Mouse (Mus musculus) embryonic fibroblast, embryonic 13.5 days (primary cell): ENCODE measurements at regions not wholly inside any gene's neighbourhood (a gene's known extent, or its start where the extent isn't known, plus 50 kb on each side); places are given as distances from the start of the nearest gene placed in this dataset.

Source experiments
- H3K27ac ChIP-seq: 2 replicates; pipeline ENCODE4 v1.5.1; 2012; ENCODE audit warnings: low read length, control low read depth, inconsistent platforms; ENCODE audit not compliant: insufficient read depth
- H3K4me1 ChIP-seq: 2 replicates; pipeline ENCODE4 v1.6.1; 2011; ENCODE audit warnings: low read length; ENCODE audit not compliant: control insufficient read depth, insufficient read depth
- H3K4me3 ChIP-seq: 2 replicates; pipeline ENCODE4 v1.5.1; 2011; ENCODE audit warnings: mild to moderate bottlenecking, control low read depth, low read length; ENCODE audit not compliant: insufficient read depth
- CTCF ChIP-seq: IDR thresholded peaks from 2 replicates; pipeline ENCODE4 v1.5.1; 2011; ENCODE audit warnings: mild to moderate bottlenecking, control low read depth, low read length, moderate library complexity, borderline replicate concordance; ENCODE audit not compliant: insufficient read depth
- POLR2A ChIP-seq: IDR thresholded peaks from 2 replicates; pipeline ENCODE4 v1.6.1; 2011; ENCODE audit warnings: low read depth, mild to moderate bottlenecking, control low read depth, low read length, moderate library complexity

GRCm38 (mm10) chr5:132884130-132884529 is 341.0 kb upstream of the Auts2 start:
- no peak overlapping the region for H3K27ac ChIP-seq
- no peak overlapping the region for H3K4me3 ChIP-seq
- H3K4me1 ChIP-seq: no peaks in the 10 kb centered on the region
- TF ChIP-seq CTCF (no peak), POLR2A (no peak)

GRCm38 (mm10) chr5:132882291-132882690 is 339.1 kb upstream of the Auts2 start:
- no peak for TF ChIP-seq CTCF
- no peak for TF ChIP-seq POLR2A
- no peak overlapping the region for H3K4me3 ChIP-seq
- no peak overlapping the region for H3K27ac ChIP-seq
- no peaks in the 10 kb centered on the region for H3K4me1 ChIP-seq

- TF ChIP-seq POLR2A: no peak
- no peak for TF ChIP-seq CTCF
- Histone ChIP-seq H3K4me3 (no peak overlapping the region), H3K4me1 (no peaks in the 10 kb centered on the region), H3K27ac (no peak overlapping the region)
Observed at GRCm38 (mm10) chr5:132881170-132881569, 338.0 kb upstream of the Auts2 start.

- Histone ChIP-seq H3K27ac (no peak overlapping the region), H3K4me3 (no peak overlapping the region), H3K4me1 (no peaks in the 10 kb centered on the region; the same call in 1 of the 2 replicates)
- TF ChIP-seq CTCF: no peak
- TF ChIP-seq POLR2A: no peak
Observed at GRCm38 (mm10) chr5:132876336-132876840, 333.2 kb upstream of the Auts2 start.

- no peak overlapping the region for H3K4me3 ChIP-seq
- peaks cover 10% of the 10 kb centered on the region for H3K4me1 ChIP-seq
- TF ChIP-seq POLR2A (no peak), CTCF (no peak)
- H3K27ac ChIP-seq: no peak overlapping the region
Observed at GRCm38 (mm10) chr5:132858846-132859510, 315.8 kb upstream of the Auts2 start.

DNA sequence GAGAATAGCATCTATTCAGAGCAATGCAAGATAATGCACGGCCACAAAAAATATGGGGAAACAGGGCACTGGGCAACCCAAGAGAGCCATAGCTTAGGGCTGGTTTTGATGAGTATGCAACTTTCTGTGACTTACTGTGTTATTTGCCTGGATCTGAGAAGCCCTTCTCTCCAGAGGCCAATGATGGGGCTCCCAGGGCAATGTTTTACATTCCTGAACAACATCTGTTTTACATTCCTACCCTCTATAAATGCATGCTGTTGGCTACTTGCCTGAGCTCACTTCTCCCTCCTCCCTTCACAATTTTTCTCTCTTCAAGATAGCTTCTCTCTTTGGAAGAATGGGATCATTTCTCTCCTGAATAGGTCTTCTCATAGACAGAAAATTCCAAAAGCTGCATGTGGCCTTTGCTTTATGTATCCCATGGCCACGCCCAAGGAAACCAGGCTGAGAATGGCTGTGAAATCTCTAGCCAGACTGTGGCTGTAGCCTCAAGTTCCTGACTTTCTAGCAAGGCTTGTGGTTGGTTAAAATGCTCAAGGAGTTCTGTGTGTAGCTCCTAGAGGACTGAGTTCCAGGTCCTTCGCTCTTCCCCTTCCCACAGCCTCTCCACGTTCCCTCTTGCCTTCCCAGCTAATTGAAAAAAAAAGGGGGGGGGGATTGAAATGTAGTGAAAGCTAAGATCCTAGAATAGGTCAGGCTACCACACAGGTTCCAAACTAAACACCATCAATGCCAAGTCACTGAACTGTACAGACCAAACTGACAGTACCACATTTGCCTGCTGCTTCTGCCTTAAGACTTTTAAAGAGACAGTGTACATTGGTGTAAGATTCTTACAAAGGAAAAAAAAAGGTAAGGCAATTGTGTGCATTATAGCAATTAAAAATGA is 312.7 kb upstream of the Auts2 start:
- H3K4me3 ChIP-seq: no peak overlapping the region
- TF ChIP-seq CTCF (no peak), POLR2A (no peak)
- H3K4me1 ChIP-seq: peaks cover 12% of the 10 kb centered on the region
- H3K27ac ChIP-seq: peak overlapping the region; percentile 63

DNA sequence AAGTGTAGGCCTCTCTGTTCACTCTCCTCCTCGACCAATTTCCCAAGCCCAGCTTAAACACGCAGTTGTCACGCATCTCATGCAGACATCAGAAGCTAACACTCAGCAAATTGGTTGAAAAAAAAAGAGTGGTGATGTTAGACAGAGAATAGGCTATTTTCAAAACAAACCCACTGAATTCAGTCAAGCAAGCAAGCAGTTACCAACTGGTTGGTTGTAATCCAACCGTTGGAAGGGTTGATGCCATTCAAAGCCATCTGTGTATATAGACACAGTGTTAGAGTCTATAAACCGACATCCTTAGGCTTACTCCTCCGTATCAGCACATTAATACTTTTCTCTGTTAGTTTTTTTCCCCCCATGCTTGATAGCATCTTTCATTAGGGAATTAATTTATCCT is 307.6 kb upstream of the Auts2 start:
- TF ChIP-seq POLR2A (no peak), CTCF (no peak)
- Histone ChIP-seq H3K4me3 (no peak overlapping the region), H3K4me1 (peaks cover 10% of the 10 kb centered on the region), H3K27ac (no peak overlapping the region)

DNA sequence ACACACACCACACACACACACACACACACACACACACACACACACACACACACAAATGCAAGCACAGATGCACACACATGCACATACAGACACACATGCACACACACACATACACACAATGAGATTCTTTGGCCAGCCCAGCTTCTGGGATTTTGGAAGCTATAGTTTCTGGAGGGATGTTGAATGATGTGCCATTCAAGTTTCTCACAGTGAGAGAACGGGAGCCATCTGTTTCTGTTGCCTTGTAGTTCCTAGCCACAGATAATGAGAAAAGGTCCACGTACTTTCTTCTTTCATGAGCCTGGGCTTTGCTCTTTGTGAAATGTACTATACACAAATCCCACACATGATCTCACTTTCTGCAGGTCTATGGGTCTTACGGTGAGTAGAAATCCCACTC is 304.9 kb upstream of the Auts2 start:
- Histone ChIP-seq H3K4me1 (peaks cover 2% of the 10 kb centered on the region; the same call in 1 of the 2 replicates), H3K27ac (no peak overlapping the region), H3K4me3 (no peak overlapping the region)
- no peak for TF ChIP-seq CTCF
- TF ChIP-seq POLR2A: no peak

- H3K4me3 ChIP-seq: no peak overlapping the region
- no peak overlapping the region for H3K27ac ChIP-seq
- H3K4me1 ChIP-seq: no peaks in the 10 kb centered on the region
- no peak for TF ChIP-seq CTCF
- TF ChIP-seq POLR2A: no peak
Observed at GRCm38 (mm10) chr5:132843284-132843683, 300.1 kb upstream of the Auts2 start.

- no peak for TF ChIP-seq POLR2A
- TF ChIP-seq CTCF: no peak
- no peaks in the 10 kb centered on the region for H3K4me1 ChIP-seq
- no peak overlapping the region for H3K27ac ChIP-seq
- no peak overlapping the region for H3K4me3 ChIP-seq
Observed at GRCm38 (mm10) chr5:132841794-132842193, 298.6 kb upstream of the Auts2 start.
